Mouse (Mus musculus) cerebellum, postnatal 36 days (tissue): ENCODE results near the gene Klhl23.
"Not testable (repeated sequence)": the region's sequence is repeated elsewhere in the genome, so short reads cannot be mapped to it uniquely, and the experiment has no call there.

Experiments used
- DNase-seq, 2 experiments: peaks; one replicate each; pipeline ENCODE4 v3.0.0; 2021 to 2022; ENCODE audit warnings: mixed read lengths in 2 of 2

The Klhl23 gene

DNA sequence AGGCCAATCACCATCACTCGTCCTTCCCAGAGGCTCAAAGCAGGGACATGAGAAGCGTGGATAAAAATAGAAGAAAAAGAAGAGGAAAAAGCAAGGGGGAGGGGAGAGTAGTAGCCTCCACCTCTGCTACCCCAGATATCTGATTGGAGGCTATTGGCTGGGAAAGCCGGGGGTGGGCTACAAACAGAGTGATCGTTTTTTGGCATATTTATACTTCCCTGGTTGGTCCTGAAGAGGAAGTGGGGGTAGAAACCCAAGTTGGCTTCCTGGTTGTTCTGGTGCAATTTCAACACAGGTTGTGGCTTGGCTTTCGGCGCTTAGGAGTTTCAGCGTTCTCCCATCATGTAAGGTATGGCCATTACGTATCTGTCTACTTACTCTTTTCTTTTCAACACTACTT lies at the start of gene Klhl23:
Gene Klhl23 (plus strand): TSS at position 234 of the 400 bp plus-strand sequence.
- DNase-seq, result no peak

- no peak for DNase-seq
Observed at GRCm38 (mm10) chr2:69773331-69773730, 48.4 kb upstream of the Klhl23 start.

DNA sequence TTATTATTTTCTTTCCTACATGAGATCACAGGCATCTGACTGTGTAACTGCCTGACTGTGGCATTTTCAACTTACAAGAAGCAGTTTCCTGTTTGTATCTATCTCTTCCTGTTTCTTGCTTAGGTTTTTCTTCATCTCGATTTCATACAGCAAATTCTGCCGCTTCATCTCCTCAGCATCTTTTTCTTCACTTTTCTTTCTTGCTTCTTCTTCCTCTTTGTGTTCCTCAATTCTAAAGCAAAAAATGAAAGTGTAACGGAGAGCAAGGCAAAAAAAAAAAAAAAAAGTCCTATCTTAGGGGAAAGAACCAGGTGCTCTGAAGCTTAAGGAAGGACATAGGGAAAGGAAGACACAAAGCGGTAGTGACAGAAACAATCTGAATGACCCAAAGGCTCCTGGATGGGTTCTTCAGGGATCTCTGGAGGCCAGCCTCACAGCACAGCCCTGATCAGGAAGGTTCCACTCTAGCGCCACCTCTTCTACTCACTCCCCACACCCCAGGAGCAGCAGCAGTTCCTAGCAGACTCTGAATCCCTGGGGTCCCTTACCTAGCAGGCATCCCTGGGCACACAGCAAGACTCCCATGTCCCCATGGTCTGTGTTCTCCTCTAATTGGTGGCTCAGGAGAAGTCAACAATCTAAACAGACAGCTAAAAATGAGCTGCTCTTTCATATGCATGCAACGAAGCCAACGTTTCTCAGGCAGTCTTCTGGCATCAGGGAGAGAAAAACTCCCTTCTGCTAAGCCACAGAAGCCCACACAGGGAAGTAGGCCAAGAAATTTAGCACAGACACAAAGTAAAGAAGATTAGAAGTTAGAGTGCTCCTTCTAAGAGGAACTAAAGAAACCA lies 43.5 kb upstream of the Klhl23 start:
- no peak for DNase-seq

DNA sequence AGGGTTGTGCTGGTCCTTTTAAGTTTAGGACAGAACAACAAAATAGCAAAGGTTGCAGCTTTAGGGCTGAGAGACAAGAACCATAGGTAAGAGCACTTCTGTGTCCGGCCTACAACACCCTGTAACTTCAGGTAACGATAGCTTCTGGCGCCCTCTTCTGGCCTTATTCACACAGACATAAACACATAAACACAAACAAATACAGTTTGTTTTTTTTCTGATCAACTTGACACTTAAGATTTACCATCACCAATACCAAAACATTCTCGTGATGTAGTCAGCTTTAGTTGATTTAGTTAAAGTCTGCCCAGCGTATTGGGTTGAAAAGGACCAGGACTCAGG lies 42.9 kb upstream of the Klhl23 start:
- no peak for DNase-seq

- DNase-seq, result no peak
Observed at GRCm38 (mm10) chr2:69788974-69789373, 32.8 kb upstream of the Klhl23 start.

GRCm38 (mm10) chr2:69789429-69790069 lies 32.2 kb upstream of the Klhl23 start, which contains the start of the genes Ccdc173 and Phospho2:
Gene Ccdc173, minus strand, starts transcription at chr2:69789575.
Gene Phospho2, plus strand, starts transcription at chr2:69789623.
- peak; percentile 98 to 99 for DNase-seq

DNA sequence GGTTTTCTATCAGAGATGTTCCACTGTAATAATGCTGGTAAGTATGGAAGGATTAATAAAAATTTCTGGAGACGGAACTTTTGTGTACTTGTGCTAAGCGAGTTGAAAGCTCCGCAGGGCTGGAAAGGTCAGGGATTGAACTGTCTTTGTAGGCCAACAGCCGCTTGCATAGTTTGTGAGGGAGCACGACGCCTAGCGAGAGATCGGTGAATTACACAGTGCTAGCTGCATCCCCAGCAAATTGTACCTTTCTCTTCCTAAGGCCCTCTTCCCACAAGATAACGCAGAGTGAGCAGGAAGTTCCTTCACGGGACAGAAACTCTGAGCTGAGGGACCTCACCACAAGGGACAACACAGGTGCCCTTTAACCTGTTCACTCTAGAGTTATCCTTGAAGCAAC lies 31.5 kb upstream of the Klhl23 start:
- peak; percentile 86 to 91 for DNase-seq

- DNase-seq, result no peak
Observed at GRCm38 (mm10) chr2:69790722-69791121, 31.0 kb upstream of the Klhl23 start.

DNA sequence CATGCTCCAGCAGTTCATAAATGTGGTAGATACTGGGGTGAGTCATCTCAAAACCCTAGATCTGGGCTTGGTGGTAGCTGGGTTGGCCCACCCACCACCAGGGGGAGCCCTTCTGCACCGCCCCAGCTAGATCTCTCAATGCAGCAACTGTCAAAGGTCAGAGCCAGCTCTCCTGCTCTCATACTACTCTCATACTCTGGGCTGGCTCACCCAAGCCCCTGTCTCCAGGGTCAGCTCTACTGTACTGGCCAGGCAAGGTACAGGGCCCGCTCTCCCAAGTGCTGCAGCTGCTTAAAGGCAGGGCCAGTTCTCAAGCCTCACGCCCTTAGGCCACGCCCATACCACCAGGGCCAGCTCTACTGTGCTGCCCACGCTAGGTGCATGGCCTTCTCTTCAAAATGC lies 18.8 kb upstream of the Klhl23 start:
- DNase-seq, result peak; percentile 58 to 65

DNA sequence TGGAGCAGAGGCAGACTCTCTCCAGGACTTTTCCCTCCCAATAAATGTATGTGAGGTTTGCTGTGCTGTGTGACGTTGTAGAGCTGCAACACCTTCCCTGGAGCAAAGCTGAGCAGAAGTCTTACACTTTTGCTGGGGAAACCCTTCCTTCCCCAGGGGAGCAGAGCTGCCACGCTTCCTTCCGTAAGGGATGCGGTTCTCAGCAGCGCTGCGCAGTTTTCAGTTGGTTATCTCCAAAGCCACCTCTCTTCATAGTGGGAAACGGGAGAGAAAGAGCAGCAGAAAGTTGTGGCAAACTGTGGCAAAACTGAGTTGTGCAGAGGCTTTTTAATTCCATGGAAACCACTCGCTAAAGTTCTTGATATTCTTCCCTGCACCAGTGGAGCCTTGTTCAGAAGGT lies 18.0 kb upstream of the Klhl23 start:
- no peak for DNase-seq

DNA sequence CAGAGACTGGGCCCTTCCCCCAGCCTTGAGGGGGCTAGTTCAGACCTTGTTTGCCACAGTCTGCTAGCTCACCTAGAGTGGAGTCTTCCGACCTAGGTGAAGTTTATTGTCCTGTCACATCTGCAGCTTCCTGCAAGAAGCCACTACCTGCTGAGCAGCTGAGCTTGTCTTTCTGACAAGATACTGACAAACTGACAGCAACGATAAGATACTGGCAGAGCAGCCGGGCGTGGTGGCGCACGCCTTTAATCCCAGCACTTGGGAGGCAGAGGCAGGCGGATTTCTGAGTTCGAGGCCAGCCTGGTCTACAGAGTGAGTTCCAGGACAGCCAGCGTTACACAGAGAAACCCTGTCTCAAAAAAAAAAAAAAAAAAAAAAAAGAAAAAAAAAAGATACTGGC lies 17.1 kb upstream of the Klhl23 start:
- DNase-seq, result not testable (repeated sequence)

DNA sequence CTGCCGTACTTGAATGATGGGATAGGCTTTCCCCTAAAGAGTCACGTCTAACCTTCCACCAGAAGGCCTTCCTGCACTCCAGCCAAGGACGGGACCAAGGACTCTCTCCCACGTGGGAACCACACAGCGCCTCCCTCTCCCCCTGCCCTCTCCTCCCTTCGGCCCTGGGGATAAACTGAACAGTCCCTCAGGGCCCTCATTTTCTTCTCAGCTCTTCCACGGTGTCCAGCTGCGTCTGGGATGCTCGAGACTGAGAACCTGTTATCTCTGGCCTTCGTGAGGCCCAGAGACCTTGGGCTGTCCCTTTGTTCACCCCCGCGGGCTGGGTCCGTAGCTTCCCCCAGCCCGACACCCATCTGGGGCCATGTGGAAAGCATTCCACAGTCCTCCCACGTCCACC lies 11.6 kb upstream of the Klhl23 start:
- no peak for DNase-seq

DNA sequence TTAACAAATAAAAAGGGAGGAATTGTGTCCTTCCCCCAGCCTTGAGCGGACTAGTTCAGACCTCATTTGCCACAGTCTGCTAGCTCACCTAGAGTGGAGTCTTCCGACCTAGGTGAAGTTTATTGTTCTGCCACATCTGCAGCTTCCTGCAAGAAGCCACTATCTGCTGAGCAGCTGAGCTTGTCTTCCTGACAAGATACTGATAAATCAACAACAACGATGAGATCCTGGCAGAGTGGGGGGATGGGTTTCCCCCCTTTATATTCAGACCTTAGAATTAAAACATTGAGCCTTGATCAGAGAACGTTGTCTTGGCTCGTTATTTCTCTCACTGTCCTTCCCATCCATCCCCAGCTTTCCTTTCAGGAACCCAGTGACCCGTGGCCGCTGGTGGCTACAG lies 10.4 kb upstream of the Klhl23 start:
- DNase-seq, result not testable (repeated sequence)

DNA sequence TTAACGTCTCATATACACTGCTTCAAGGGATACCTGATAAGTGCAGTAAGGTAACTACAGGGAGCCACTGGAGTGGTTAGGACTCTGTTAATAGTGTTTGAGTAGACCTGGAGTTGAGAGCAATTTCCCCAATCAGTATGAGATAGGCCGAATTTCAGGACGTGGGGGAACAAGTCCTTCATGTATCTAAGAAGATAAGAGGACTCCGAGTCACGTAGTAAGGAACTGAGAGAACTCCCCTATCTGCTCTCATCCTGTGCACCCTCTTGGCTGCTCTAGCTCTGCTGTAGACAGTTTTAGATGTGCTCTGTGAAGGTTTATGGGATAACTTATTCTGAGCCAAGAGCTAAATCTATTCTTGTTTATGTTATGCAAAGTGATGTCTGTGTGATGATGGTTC lies 5.2 kb upstream of the Klhl23 start:
- no peak for DNase-seq

DNA sequence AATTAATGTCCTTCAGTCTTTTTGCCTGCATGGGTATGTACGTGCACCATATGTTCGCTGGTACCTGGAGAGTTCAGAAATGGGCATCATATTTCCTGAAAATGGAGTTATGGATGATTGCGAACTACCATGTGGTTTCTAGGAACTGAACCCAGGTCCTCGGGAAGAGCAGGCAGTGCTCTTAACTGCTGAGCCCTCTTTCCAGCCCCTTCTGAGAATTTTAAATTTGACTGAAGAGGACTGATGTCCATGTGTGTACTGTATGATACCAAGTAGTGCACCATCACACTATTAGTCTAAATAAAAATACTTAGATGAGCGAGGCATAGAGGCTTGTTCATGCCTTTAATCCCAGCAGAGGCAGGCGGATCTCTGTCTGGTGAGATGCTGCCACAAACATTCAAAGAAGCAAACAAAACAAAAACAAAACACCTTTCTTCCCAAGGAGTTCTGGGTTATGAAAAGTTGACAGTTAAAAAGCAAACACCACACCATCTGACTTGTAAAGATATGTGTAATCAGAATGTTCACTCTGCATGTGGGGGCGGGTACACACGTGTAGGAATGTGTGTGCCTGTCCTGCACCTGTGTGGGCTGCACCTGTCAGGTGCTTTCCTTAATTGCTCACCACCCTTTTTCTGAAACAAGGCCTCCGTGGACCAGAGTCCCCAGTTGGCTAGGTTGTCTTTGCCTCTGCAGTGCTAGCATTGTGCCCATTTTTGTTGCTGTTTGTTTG lies 3.2 kb upstream of the Klhl23 start:
- DNase-seq, result no peak

DNA sequence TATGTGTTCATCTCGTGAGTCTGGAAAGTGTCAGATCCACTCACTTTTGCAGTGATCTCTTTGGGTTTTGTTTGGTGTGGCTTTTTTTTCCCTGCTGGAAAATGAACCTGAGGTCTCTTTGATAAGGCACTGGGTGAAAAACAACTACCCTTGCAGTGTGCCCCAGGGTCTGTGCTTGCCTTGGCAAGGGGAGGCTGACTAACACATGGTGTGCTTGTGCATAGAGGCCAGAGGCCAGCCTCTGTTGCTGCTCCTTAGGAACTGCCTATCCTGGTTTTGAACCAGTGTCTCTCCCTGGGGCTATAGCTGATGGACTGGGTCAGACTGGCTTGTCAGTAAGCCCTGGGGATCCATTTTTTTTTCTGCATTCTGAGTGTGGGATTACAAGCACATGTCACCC lies 1.5 kb upstream of the Klhl23 start:
- DNase-seq, result no peak

GRCm38 (mm10) chr2:69822361-69823128 lies 801 bp downstream of the Klhl23 start:
- peak; percentile 46 to 62 for DNase-seq

DNA sequence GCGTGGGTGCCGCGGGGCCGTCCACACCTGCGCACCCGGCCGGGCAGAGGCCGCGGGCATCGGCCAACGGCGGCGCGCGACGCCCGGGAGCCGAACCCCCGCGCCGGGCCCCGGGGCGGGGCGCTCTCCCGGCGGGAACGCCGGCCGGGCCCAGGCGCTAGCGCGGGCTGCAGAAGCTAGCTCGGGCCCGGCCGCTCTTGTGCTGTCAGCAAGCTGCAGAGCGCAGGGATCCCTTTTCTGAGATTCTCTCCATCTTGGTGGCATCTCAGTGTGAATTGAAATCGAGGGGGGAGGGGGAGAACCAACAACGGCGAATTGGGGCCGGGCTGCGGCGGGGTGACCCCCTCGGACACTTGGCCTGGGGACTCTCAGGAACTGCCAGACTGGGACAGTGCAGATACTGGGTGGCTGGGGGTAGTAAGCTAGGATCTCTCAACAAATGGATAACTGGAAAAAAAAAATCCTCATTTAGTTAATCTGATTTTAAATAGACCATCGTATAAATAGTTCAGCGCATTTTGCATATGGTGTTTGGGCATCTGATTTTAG lies 1.5 kb downstream of the Klhl23 start:
- DNase-seq, result peak in 1 of 2 experiments; percentile 58

GRCm38 (mm10) chr2:69825898-69826297 lies 4.2 kb downstream of the Klhl23 start:
- peak; percentile 22 to 41 for DNase-seq

DNA sequence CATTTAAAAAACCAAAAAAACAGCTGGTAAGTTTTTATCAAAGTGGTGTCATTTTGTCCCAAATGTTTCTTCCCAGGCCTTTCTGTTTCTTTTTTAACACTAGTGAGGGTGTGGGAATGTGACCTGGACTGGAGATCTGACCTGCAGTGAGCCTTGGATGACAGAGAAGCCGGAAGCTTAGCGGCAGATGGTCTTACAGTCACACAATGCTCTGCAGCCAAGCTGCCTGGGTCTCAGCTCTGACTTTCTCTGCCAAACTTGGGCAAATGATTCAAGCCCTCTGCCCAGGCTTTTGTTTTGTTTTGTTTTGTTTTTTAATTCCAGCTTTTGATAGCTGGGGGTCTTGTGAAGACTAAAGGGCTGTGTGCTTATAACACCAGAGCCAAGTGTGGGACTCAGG lies 4.6 kb downstream of the Klhl23 start:
- peak; percentile 70 to 74 for DNase-seq

GRCm38 (mm10) chr2:69828031-69828430 lies 6.3 kb downstream of the Klhl23 start:
- DNase-seq, result no peak

DNA sequence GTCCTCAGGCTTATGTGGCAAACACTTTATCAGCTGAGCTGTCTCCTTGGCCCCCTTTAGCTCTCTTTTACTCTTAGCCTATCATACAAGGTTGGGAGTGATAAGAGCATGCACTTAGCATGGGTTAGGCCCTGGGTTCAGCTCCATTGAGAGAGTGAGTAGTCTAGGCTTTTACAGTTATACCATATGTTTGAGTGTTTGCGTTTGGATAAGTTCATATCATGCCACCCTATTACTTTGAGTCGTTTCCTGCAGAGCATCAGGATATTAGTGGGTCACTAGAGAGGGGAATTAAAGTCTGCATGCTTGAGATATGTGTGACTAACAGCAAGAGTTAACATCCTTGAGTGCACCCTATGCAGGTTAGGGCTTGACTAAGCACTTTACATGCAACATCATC lies 7.9 kb downstream of the Klhl23 start:
- DNase-seq, result no peak
